Mouse (Mus musculus): ENCODE results near the gene Dcbld2. TPM values are rescaled to one million over a fixed set of nuclear protein-coding genes. Genes with fewer than 3 reads are reported as not detected.

Gene Dcbld2
- total and polyA plus RNA-seq, 3 experiments = 2.2 to 3.7 (median 3.3) TPM

DNA sequence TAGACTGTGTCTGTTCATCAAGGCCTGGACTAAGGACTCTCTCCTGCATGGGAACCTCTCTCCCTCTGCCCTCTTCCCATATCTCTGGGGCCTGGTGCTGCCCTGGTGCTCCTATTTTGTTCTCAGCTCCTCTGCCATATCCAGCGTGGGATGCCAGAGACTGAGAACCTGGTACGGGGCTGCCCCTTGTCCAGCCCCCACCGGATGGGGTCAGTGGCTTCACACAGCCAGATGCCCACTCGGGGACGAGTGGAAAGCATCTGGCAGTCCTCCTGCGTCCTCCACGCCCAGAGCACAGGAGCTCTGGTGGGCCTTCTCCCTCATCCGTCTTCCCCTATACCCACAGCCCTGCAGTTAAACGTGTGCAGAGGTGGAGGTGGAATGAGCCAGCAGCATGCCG lies 52.1 kb downstream of the Dcbld2 start:
- in situ Hi-C loops (cut with MboI; ENCODE audit: low pct_ligation_motif_present, low pct_unique_long_range_greater_than_20kb, low sequenced_read_pairs) (loop anchor here (5.0 kb wide), 1 partner anchor 162 kb away; no protein-coding TSS in a partner anchor), dilution Hi-C loops (cut with MboI; ENCODE audit: extremely low pct_ligation_motif_present, extremely low pct_unique_long_range_greater_than_20kb, low sequenced_read_pairs) (no loop called here)
- Histone ChIP-seq H3K27ac (ENCODE audit: insufficient read depth, low read depth) (no peak overlapping the region), H3K79me2 (replicated peaks; ENCODE audit: control insufficient read depth, extremely low read depth, insufficient read depth, poor library complexity, severe bottlenecking) (no peaks in the 10 kb centered on the region), H3K27me3 (replicated peaks) (no peaks in the 10 kb centered on the region), H3K4me3 (replicated peaks in 1 of 3; ENCODE audit: low read depth in 2 of 3, low read length in 2 of 3, poor library complexity in 1 of 3) (no peak overlapping the region), H3K4me1 (ENCODE audit: control insufficient read depth in 1 of 2, insufficient read depth in 2 of 2) (peaks cover 12 to 33% of the 10 kb centered on the region in 2 experiments), H3K9ac (ENCODE audit: insufficient read depth, low read depth) (no peak overlapping the region), H3K36me3 (replicated peaks in 1 of 2; ENCODE audit: control insufficient read depth in 1 of 2, insufficient read depth in 1 of 2, low read length in 1 of 2) (peaks cover 6 to 22% of the 10 kb centered on the region in 2 experiments), H3K9me3 (replicated peaks; ENCODE audit: low read length) (no peaks in the 10 kb centered on the region), H3K4me2 (ENCODE audit: insufficient read depth, low read depth, poor library complexity, severe bottlenecking) (no peak overlapping the region)
- no peak for DNase-seq (ENCODE audit: extremely low read depth)
- TF ChIP-seq EP300 (IDR thresholded peaks at IDR 0.05; ENCODE audit: low read length) (no peak), SMC3 (IDR thresholded peaks at IDR 0.05; ENCODE audit: low read depth, low read length) (no peak), SIN3A (IDR thresholded peaks at IDR 0.05; ENCODE audit: low read length) (no peak), MXI1 (IDR thresholded peaks at IDR 0.05; ENCODE audit: low read depth, low read length) (no peak), MEF2A (IDR thresholded peaks at IDR 0.05; ENCODE audit: borderline replicate concordance, low read depth, low read length) (no peak), JUND (conservative IDR thresholded peaks at IDR 0.05; ENCODE audit: low read depth, low read length) (no peak), JUN (IDR thresholded peaks at IDR 0.05; ENCODE audit: insufficient read depth, low read depth, low read length) (no peak), RAD21 (IDR thresholded peaks at IDR 0.05; ENCODE audit: low read depth, low read length) (no peak), PAX5 (IDR thresholded peaks at IDR 0.05; ENCODE audit: low read length) (no peak), USF2 (conservative IDR thresholded peaks at IDR 0.05; ENCODE audit: low read depth, low read length) (no peak), RCOR1 (conservative IDR thresholded peaks at IDR 0.05; ENCODE audit: low read depth, low read length) (no peak), IRF4 (IDR thresholded peaks at IDR 0.05; ENCODE audit: low read depth, low read length) (no peak), ELF1 (IDR thresholded peaks at IDR 0.05; ENCODE audit: low read depth, low read length) (no peak), ZNF384 (IDR thresholded peaks at IDR 0.05; ENCODE audit: low read depth, low read length) (no peak)

DNA sequence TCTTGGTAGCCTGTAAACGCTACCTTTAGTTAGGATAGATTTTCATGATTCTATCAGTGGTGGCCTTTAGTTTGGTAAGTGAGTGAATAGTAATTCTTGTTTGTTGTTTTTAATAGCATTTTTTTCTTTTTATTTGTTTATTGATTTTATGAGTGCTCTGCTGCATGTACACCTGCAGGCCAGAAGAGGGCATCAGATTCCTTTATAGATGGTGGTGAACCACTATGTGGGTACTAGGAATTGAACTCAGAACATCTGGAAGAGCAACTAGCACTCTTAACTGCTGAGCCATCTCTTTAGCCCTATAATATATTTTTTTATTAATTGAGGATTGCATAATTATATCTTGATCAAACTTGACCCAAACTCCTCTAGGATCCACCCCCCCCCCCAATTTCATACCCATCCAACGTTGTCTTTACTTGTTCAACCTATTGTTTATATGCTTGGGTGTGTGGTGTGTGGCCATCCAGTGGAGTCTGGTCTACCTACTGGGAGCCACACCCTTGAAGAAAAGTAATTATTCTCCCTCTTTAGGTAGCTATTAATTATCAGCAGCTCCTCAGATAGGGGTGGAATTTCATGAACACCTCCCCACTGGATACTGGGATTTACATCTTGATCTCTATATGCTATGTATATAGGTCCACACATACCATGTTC lies 53.7 kb downstream of the Dcbld2 start:
- dilution Hi-C loops (cut with MboI; ENCODE audit: extremely low pct_ligation_motif_present, extremely low pct_unique_long_range_greater_than_20kb, low sequenced_read_pairs) (no loop called here), in situ Hi-C loops (cut with MboI; ENCODE audit: low pct_ligation_motif_present, low pct_unique_long_range_greater_than_20kb, low sequenced_read_pairs) (loop anchor here (5.0 kb wide), 1 partner anchor 160 kb away; no protein-coding TSS in a partner anchor)
- peak; percentile 48 to 79 for TF ChIP-seq CTCF (conservative IDR thresholded peaks at IDR 0.05 in 1 of 2, IDR thresholded peaks at IDR 0.05 in 1 of 2; ENCODE audit: low read depth in 2 of 2, low read length in 2 of 2)
- TF ChIP-seq PAX5 (IDR thresholded peaks at IDR 0.05; ENCODE audit: low read length) = no peak
- TF ChIP-seq ZC3H11A (IDR thresholded peaks at IDR 0.05; ENCODE audit: low read depth, low read length) = peak; percentile 90
- peak; percentile 87 for TF ChIP-seq SMC3 (IDR thresholded peaks at IDR 0.05; ENCODE audit: low read depth, low read length)
- peak; percentile 64 for TF ChIP-seq ZNF384 (IDR thresholded peaks at IDR 0.05; ENCODE audit: low read depth, low read length)
- peak; percentile 83 for TF ChIP-seq RAD21 (IDR thresholded peaks at IDR 0.05; ENCODE audit: low read depth, low read length)
- TF ChIP-seq NELFE (IDR thresholded peaks at IDR 0.05; ENCODE audit: low read depth, low read length) = no peak
- peaks cover 13 to 37% of the 10 kb centered on the region in 2 experiments for H3K36me3 ChIP-seq (replicated peaks in 1 of 2; ENCODE audit: control insufficient read depth in 1 of 2, insufficient read depth in 1 of 2, low read length in 1 of 2)
- H3K4me1 ChIP-seq (ENCODE audit: control insufficient read depth in 1 of 2, insufficient read depth in 2 of 2) = peaks cover 13 to 42% of the 10 kb centered on the region in 2 experiments
- H3K4me2 ChIP-seq (ENCODE audit: insufficient read depth, low read depth, poor library complexity, severe bottlenecking) = no peak overlapping the region
- DNase-seq (ENCODE audit: extremely low read depth) = no peak
- no peaks in the 10 kb centered on the region for H3K9me3 ChIP-seq (replicated peaks; ENCODE audit: low read length)
- no peak overlapping the region for H3K9ac ChIP-seq (ENCODE audit: insufficient read depth, low read depth)
- no peaks in the 10 kb centered on the region for H3K27me3 ChIP-seq (replicated peaks)
- H3K27ac ChIP-seq (ENCODE audit: insufficient read depth, low read depth) = no peak overlapping the region
- no peak overlapping the region for H3K4me3 ChIP-seq (replicated peaks in 1 of 3; ENCODE audit: low read depth in 2 of 3, low read length in 2 of 3, poor library complexity in 1 of 3)
- no peaks in the 10 kb centered on the region for H3K79me2 ChIP-seq (replicated peaks; ENCODE audit: control insufficient read depth, extremely low read depth, insufficient read depth, poor library complexity, severe bottlenecking)
